Mouse (Mus musculus) neural tube, embryonic 15.5 days (tissue): ENCODE data around the gene Tnni1. TPM values are rescaled to one million over a fixed set of nuclear protein-coding genes. Genes with fewer than 3 reads are reported as not detected.

ENCODE experiments used
- ATAC-seq: fragments of 200-750 bp; cut with Nextera tagmentation; 2 replicates; pipeline ENCODE4 v1.8.0; 2017; ENCODE audit warnings: mild to moderate bottlenecking, moderate TSS enrichment, moderate library complexity; ENCODE audit not compliant: low FRiP score
- H3K27ac ChIP-seq: fragments of 300-500 bp; sonication (generic); replicated peaks from 2 replicates; pipeline ENCODE4 v1.5.1; 2015; ENCODE audit warnings: mild to moderate bottlenecking, inconsistent platforms
- H3K27me3 ChIP-seq: fragments of 300-500 bp; sonication (generic); replicated peaks from 2 replicates; pipeline ENCODE4 v1.6.1; 2015; ENCODE audit warnings: inconsistent platforms
- H3K36me3 ChIP-seq: fragments of 300-500 bp; sonication (generic); 2 replicates; pipeline ENCODE4 v1.6.1; 2015; ENCODE audit warnings: inconsistent platforms
- H3K4me1 ChIP-seq: fragments of 300-500 bp; sonication (generic); 2 replicates; pipeline ENCODE4 v1.6.1; 2015; ENCODE audit warnings: inconsistent platforms
- H3K4me2 ChIP-seq: fragments of 300-500 bp; sonication (generic); 2 replicates; pipeline ENCODE4 v1.6.1; 2015; ENCODE audit warnings: inconsistent platforms, mild to moderate bottlenecking, moderate library complexity
- H3K4me3 ChIP-seq: fragments of 300-500 bp; sonication (generic); replicated peaks from 2 replicates; pipeline ENCODE4 v1.5.1; 2015; ENCODE audit warnings: mild to moderate bottlenecking, inconsistent platforms
- H3K9ac ChIP-seq: fragments of 300-500 bp; sonication (generic); replicated peaks from 2 replicates; pipeline ENCODE4 v1.6.1; 2015; ENCODE audit warnings: mild to moderate bottlenecking, inconsistent platforms
- H3K9me3 ChIP-seq: fragments of 300-500 bp; sonication (generic); replicated peaks from 2 replicates; pipeline ENCODE4 v1.6.1; 2016; ENCODE audit warnings: inconsistent platforms
- WGBS: fragments of 180-500 bp; shearing (Covaris S2); methylation state at CpG from one replicate; pipeline ENCODE4 v1.1.7; 2015; ENCODE audit warnings: mixed read lengths; 5-methylcytosine and 5-hydroxymethylcytosine counted together
- polyA plus RNA-seq: library from polyadenylated mRNA; unstranded; fragments of >200 nt; fragmentation: Nextera tagmentation; extraction: Ambion mirVana; gene quantifications from 2 replicates; pipeline ENCODE4 v1.2.1, GENCODE M21; 2015

Gene Tnni1
- polyA plus RNA-seq, 1 experiment from 2014 or later, result 31.1 TPM

DNA sequence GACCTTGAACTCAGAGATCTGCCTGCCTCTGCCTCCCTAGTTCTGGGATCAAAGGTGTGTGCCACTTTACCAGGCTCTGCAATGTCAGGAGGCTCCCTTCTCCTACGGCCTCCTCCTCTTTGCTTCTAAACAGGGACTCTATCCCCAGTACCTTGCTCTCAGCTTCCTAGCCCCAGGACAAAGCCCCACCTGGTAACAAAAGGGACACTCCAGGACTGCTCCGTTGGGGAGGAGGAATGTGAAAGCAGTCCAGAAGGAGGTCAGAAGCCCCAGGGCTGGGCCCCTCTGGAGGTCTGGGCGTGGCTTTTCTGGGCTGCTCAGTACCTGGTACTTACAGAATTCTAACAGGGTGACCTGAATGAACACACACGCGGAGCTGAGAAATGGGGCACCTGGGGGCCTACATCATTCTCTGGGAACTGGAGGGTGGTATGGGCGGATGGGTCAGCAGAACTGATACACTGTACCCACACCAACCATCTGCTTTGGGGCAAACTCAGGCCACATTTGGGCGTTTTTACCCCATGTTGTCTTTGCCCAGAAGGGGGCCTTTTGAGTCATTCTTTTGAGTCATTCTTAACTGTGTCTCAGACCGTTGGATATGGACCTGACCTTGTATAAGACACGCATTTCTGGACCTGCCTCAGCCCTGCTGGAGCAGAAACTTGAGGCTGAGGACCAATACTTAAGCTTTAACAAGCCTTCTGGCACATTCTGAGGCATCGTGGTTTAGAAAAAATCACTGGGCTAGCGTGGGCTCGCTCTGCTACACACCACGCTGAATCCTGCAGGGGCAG, 13.1 kb downstream of the Tnni1 start:
- 69% methylated on average over 13 of the region's 13 CpGs for WGBS
- Histone ChIP-seq H3K4me3 (no peak overlapping the region), H3K4me2 (no peak overlapping the region), H3K4me1 (peaks cover 18% of the 10 kb centered on the region), H3K27ac (no peak overlapping the region), H3K9me3 (no peaks in the 10 kb centered on the region), H3K27me3 (peaks cover 15% of the 10 kb centered on the region; the same call in 1 of the 2 replicates), H3K9ac (no peak overlapping the region), H3K36me3 (no peaks in the 10 kb centered on the region)
- no peak for ATAC-seq

- Histone ChIP-seq H3K4me2 (peak overlapping the region; percentile 48), H3K27me3 (peaks cover 15% of the 10 kb centered on the region; the same call in 1 of the 2 replicates), H3K4me3 (0 out of 2 replicates have a peak overlapping the region, but pooled peaks have one; percentile 1), H3K36me3 (no peaks in the 10 kb centered on the region), H3K9me3 (no peaks in the 10 kb centered on the region), H3K4me1 (peaks cover 18% of the 10 kb centered on the region), H3K27ac (no peak overlapping the region), H3K9ac (no peak overlapping the region)
- ATAC-seq, result 0 out of 2 replicates have a peak, but pooled peaks have one; percentile 15
- WGBS, result 20% methylated on average over 27 of the region's 27 CpGs
These were observed 14.4 kb downstream of the Tnni1 start for GRCm38 (mm10) chr1:135793370-135794215.

DNA sequence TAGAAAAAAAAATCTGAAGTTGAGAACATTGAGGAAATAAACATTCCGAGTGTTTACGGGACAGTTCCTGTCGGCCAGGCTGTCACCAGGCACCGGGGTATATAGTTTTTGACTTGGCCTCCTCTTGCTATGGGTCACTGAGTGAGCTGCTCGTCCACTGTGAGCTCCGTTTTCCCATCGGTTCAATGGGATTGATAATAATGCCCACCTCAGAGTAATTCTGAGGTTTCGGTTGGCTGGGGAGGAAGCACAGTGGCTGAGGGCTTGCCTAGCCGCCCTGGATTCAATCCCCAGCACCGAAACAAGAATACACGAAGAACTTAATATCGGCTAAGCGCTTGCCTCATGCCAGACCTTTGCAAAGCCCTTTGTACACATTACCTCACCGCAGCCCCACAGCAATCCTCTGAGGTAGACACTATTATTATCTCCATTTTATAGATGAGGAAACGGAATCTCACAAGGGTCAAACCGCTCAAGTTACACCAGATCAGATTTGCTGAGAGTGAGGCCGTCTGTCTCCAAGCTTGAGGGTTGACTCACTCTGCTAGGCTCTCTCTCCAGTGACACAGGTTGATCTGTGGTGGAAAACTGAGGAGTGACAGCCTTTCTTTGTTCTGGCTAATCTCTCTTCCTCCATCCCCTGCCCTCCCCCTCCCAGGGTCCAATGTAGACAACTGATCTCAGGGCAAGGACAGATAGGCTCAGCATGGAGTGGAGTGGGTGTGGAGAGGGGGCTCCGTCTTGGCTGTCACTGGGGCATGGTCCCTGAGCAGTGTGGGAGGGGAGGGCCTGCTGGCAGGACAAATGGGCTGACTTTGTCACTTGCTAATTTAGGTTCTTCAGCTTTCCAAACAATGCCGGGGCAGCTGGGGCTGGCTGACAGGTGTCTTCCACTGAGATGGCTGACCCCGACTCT, 15.2 kb downstream of the Tnni1 start:
- ATAC-seq, result no peak
- 55% methylated on average over 20 of the region's 20 CpGs for WGBS
- Histone ChIP-seq H3K27me3 (peaks cover 15% of the 10 kb centered on the region; the same call in 1 of the 2 replicates), H3K4me3 (no peak overlapping the region), H3K36me3 (no peaks in the 10 kb centered on the region), H3K4me2 (peak overlapping the region; percentile 48), H3K27ac (no peak overlapping the region), H3K4me1 (peaks cover 15% of the 10 kb centered on the region), H3K9me3 (no peaks in the 10 kb centered on the region), H3K9ac (no peak overlapping the region)

- H3K4me1 ChIP-seq, result peaks cover 17% of the 10 kb centered on the region
- H3K4me2 ChIP-seq, result no peak overlapping the region
- H3K4me3 ChIP-seq, result no peak overlapping the region
- no peak for ATAC-seq
- H3K9ac ChIP-seq, result no peak overlapping the region
- H3K36me3 ChIP-seq, result no peaks in the 10 kb centered on the region
- WGBS, result 85% methylated on average over 1 of the region's 1 CpGs
- H3K27me3 ChIP-seq, result peaks cover 12% of the 10 kb centered on the region; the same call in 1 of the 2 replicates
- no peak overlapping the region for H3K27ac ChIP-seq
- no peaks in the 10 kb centered on the region for H3K9me3 ChIP-seq
These were observed 19.3 kb downstream of the Tnni1 start for GRCm38 (mm10) chr1:135798492-135798891.

DNA sequence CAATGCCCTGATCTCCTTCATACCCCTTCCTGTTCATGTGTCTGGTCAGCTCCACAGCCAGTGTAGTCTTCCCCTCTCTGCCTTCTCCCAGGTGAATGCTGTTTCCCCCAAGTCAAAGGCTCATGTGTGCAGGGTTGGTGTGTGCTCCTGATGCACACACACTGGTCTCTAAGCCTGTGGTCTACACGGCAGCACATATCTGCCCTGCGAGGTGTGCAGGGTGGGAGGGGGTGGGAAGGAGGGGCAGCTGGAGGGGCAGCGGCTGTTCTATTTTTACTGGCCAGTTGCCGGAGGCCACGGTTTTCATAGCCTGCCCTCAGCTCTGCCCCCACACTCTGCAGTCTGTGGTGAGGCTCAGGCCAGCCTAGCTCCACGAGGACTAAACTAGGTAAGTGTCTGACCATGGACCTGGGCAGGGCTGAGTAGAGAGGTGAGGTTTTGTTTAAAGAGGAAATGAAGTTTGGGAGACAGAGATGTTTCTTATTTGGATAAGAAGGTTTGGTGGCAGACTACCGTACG, 19.9 kb downstream of the Tnni1 start:
- H3K4me3 ChIP-seq, result no peak overlapping the region
- no peaks in the 10 kb centered on the region for H3K9me3 ChIP-seq
- no peaks in the 10 kb centered on the region for H3K36me3 ChIP-seq
- H3K27me3 ChIP-seq, result peaks cover 8% of the 10 kb centered on the region; the same call in 1 of the 2 replicates
- no peak overlapping the region for H3K9ac ChIP-seq
- WGBS, result 77% methylated on average over 8 of the region's 8 CpGs
- H3K27ac ChIP-seq, result no peak overlapping the region
- ATAC-seq, result no peak
- H3K4me1 ChIP-seq, result peaks cover 11% of the 10 kb centered on the region; the same call in 1 of the 2 replicates
- no peak overlapping the region for H3K4me2 ChIP-seq

- Histone ChIP-seq H3K36me3 (no peaks in the 10 kb centered on the region), H3K4me2 (no peak overlapping the region), H3K9ac (no peak overlapping the region), H3K27me3 (no peaks in the 10 kb centered on the region), H3K4me1 (peaks cover 4% of the 10 kb centered on the region; the same call in 1 of the 2 replicates), H3K27ac (no peak overlapping the region), H3K9me3 (no peaks in the 10 kb centered on the region), H3K4me3 (no peak overlapping the region)
- ATAC-seq, result peak; percentile 62
- WGBS, result 54% methylated on average over 8 of the region's 8 CpGs
These were observed 21.1 kb downstream of the Tnni1 start for GRCm38 (mm10) chr1:135800192-135800950.

DNA sequence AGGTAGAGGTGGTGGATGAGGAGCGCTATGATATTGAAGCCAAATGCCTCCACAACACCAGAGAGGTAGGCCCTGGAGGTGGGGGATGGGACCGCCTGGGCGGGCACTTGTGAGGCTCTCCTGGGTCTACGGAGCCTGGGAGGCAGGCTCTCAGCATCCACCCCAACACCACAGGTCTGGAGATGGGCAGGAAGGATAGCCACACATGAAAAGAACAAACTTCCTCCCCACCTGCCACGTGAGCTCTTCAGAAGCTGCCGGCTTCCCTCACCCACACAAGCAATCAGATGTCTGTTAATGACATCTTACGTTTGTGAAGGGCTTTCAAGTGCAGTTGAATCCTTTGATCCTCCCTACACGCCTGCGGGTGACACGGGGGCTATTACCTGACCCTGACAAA, 28.3 kb downstream of the Tnni1 start:
- Histone ChIP-seq H3K4me1 (no peaks in the 10 kb centered on the region), H3K9ac (no peak overlapping the region), H3K27ac (no peak overlapping the region), H3K9me3 (no peaks in the 10 kb centered on the region), H3K4me3 (no peak overlapping the region), H3K27me3 (no peaks in the 10 kb centered on the region), H3K36me3 (no peaks in the 10 kb centered on the region), H3K4me2 (no peak overlapping the region)
- WGBS, result 31% methylated on average over 10 of the region's 10 CpGs
- ATAC-seq, result no peak

- H3K4me2 ChIP-seq, result no peak overlapping the region
- H3K9ac ChIP-seq, result no peak overlapping the region
- WGBS, result 52% methylated on average over 2 of the region's 2 CpGs
- H3K36me3 ChIP-seq, result no peaks in the 10 kb centered on the region
- no peaks in the 10 kb centered on the region for H3K4me1 ChIP-seq
- no peaks in the 10 kb centered on the region for H3K9me3 ChIP-seq
- H3K27ac ChIP-seq, result no peak overlapping the region
- H3K27me3 ChIP-seq, result 0 out of 2 replicates have a peak, but pooled peaks cover 3% of the 10 kb centered on the region
- ATAC-seq, result no peak
- no peak overlapping the region for H3K4me3 ChIP-seq
These were observed 30.9 kb downstream of the Tnni1 start for GRCm38 (mm10) chr1:135810180-135810579.

DNA sequence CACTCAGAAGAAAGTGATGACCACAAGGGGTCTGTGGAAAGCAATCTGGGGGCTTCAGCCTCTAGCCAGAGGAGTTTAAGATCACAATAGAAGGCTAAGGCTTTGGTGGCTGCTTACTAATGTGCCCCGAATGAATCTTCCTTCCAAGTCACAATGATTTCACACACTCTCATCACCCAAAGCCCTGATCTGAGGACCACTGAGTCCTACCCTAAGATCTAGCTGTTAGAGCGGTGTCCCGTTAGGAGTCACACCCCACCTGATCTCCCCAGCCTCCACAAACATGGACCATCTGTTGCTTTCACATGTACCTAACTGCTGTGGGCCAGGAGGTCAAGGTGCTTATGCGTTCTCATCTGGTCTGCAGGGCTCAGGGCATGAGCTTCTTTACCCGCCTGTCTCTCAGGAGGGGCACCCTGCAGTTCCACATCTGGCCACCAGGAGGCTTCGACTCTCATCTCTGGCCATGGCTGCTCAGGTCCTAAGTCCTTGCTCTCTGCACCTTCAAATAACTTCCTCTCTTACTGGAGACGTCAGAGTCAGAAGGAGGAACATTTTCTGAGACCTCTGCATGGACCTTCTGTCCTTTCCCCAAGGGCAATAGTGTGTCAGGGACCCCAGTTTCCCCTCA, 31.9 kb downstream of the Tnni1 start:
- Histone ChIP-seq H3K9ac (no peak overlapping the region), H3K4me3 (no peak overlapping the region), H3K9me3 (no peaks in the 10 kb centered on the region), H3K4me1 (no peaks in the 10 kb centered on the region), H3K27me3 (peaks cover 5% of the 10 kb centered on the region), H3K4me2 (no peak overlapping the region), H3K27ac (no peak overlapping the region), H3K36me3 (no peaks in the 10 kb centered on the region)
- WGBS, result 37% methylated on average over 7 of the region's 7 CpGs
- ATAC-seq, result no peak

DNA sequence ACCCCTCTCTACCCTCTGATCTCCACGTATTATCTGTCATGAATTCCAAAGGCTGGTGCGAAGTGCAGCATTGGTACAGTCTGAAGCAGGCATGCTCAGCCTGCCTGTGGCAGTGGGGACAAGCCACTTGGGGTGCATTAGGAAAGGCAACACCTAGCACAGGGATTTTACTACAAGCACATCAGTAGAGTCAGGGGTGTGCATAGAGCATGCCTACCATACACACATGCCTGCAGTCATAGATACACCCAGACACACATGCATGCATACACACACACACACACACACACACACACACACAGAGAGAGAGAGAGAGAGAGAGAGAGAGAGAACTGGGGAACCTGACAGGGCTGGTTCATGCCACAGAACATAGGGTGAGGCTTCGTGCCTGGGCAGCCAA, 33.0 kb downstream of the Tnni1 start:
- Histone ChIP-seq H3K9me3 (no peaks in the 10 kb centered on the region), H3K27ac (no peak overlapping the region), H3K4me2 (no peak overlapping the region), H3K36me3 (no peaks in the 10 kb centered on the region), H3K9ac (no peak overlapping the region), H3K4me3 (no peak overlapping the region), H3K27me3 (peaks cover 16% of the 10 kb centered on the region), H3K4me1 (no peaks in the 10 kb centered on the region)
- WGBS, result 82% methylated on average over 3 of the region's 3 CpGs
- no peak for ATAC-seq
